Mouse (Mus musculus): ENCODE data around the gene Rhd.

- TF ChIP-seq CTCF (IDR thresholded peaks at IDR 0.05; ENCODE audit: low read depth, low read length) (no peak), POLR2A (IDR thresholded peaks at IDR 0.05; ENCODE audit: borderline replicate concordance, low read depth, low read length) (no peak)
These were observed 58.5 kb downstream of the Rhd start for GRCm38 (mm10) chr4:134922925-134923244.

Measured in bone marrow macrophage, adult 2 months (primary cell).